Mouse (Mus musculus) telencephalon, adult 2 months (tissue): ENCODE data around the gene Cdkn2c.

Experiments used
- DNase-seq: peaks from one replicate; pipeline ENCODE4 v3.0.0-alpha.2; 2011; ENCODE audit warnings: low read depth, low spot score

Cdkn2c gene

GRCm38 (mm10) chr4:109657851-109658500, 9.0 kb downstream of the Cdkn2c start:
- no peak for DNase-seq

GRCm38 (mm10) chr4:109657021-109657850, 9.8 kb downstream of the Cdkn2c start:
- DNase-seq, result no peak

- DNase-seq, result no peak
Observed at GRCm38 (mm10) chr4:109656301-109656700, 10.7 kb downstream of the Cdkn2c start.

DNA sequence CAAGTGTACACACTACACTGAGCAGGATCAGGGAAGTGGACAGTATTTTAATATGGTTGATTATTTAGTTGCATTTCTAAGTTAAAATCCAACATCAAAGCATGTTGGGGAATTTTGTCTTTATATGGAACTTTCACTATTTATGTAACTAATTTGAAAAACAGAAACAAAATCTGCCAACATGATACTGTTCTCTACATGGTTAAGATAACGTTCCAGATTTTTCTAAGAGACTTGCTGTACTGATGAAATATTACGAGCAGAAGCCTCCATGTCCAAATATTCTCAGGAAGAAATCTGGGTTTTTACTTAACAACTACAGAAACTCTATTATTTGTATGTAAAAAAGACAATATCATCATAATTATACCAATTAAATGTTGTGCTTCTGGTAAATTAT, 11.3 kb downstream of the Cdkn2c start:
- DNase-seq, result no peak

DNA sequence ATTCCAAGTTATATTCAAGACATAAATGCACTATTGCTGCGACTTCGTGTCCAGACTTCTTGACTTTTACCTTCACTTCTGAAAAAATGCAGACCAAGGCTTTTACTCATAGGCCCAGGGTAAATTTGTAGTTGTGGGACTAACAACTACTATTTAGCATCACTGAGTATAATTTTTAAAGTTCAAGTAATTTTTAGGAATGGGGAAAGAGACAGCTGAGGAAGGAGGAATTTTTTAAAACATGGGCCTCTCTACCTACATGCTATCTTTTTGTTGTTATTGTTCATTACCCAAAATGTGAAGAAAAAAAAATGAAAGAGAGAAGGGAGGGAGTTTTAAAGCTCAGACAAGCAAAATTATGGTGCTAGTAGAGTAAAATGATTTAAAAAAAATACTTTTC, 12.3 kb downstream of the Cdkn2c start:
- DNase-seq, result no peak

DNA sequence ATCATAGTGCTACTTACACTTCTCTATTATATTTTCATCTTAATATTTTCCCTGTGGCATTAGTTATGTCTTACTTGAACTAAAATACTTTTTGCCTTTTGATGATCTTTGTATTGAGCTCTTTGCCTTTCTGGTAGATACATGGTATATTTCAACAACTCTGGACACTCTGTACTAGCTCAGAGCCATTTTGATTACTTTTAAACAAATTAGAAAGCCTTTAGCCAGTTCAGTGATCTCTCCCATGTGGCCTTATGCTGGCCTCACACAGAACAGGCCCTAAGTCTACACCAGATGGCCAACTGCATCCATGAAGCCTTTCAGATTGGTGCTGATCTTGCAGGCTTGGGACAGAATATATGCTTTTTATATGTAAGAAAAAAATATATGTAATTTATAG, 13.7 kb downstream of the Cdkn2c start:
- DNase-seq, result no peak

- no peak for DNase-seq
Observed at GRCm38 (mm10) chr4:109649331-109649730, 17.7 kb downstream of the Cdkn2c start.

DNA sequence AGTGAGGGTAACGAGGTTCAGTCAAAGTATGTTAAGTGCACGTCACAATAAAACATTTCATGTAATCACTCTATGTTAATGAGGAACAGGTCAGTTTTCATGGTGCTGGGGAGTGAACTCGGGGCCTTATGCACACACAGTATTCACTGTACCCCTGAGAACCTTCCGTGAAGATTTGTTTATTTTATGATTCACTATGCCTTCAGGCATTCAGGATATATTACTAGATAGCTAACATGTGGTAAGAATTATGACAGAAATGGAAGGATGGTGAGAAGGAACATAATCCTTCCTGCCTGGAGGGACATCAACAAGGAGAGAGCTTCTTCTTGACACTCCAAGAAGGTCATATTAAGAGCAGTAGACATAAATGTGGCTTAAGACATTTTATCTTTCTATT, 19.7 kb downstream of the Cdkn2c start:
- DNase-seq, result no peak

- DNase-seq, result no peak
Observed at GRCm38 (mm10) chr4:109641451-109641850, 25.5 kb downstream of the Cdkn2c start.

- DNase-seq, result no peak
Observed at GRCm38 (mm10) chr4:109640141-109640540, 26.8 kb downstream of the Cdkn2c start.

GRCm38 (mm10) chr4:109639356-109639755, 27.6 kb downstream of the Cdkn2c start:
- no peak for DNase-seq

DNA sequence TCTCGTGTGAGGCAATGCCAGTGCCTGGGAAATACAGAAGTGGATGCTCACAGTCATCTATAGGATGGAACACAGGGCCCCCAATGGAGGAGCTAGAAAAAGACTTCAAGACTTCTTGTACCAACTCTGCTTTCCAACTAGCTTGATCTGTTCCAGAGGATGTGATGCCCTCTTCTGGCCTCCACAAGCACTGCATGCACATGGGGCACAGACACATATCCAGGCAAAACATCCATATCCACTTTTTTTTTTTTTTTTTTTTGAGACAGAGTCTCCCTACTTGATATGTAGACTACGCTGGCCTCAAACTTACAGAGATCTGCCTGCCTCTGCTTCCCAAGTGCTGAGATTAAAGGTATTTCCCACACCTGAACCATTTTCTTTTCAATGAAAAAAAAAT, 32.0 kb downstream of the Cdkn2c start:
- DNase-seq, result no peak

GRCm38 (mm10) chr4:109631029-109631428, 36.0 kb downstream of the Cdkn2c start:
- peak; percentile 13 for DNase-seq

DNA sequence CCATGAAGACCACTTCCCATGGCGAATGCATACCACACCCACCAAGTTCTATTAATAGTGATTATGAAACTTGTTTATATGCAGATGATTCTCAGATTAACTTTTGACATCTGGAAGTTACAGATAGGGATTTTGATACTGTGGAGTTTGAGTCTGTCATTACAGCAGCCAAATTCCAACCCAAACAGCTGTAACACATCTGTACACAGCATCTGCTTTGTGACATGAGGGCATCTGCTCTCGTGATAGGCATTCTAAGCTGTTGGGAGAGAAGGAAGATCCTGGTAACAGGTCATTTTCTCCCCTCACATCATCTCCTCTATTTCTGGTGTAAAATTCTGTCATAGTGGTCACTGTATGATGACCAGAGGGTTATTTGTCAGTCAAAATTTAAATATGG, 36.8 kb downstream of the Cdkn2c start:
- no peak for DNase-seq

- DNase-seq, result no peak
Observed at GRCm38 (mm10) chr4:109612596-109612995, 54.4 kb downstream of the Cdkn2c start.
